Mouse (Mus musculus): ENCODE measurements at regions not wholly inside any gene's neighbourhood (a gene's known extent, or its start where the extent isn't known, plus 50 kb on each side); places are given as distances from the start of the nearest gene placed in this dataset.

DNA sequence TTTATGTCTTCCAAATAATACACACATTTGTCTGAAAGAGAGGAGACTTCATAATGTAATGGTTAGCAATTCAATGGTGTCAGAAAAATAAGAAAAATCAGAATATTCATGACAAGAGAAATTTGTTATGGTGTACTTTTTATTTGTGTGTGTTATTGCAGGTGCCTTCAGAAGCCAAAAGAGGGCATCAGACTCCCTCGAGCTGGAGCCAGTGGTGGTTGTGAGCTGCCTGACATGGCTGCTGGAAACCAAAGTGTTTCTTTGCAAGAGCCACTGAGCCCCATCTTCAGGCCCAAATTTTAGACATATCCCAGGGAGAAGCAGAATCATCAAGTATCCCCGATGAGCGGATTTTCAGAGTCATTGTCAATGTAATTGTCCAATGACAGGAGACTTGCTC lies 81.9 kb downstream of the Tm2d3 start:
- Histone ChIP-seq H3K9ac (ENCODE audit: control insufficient read depth, low read depth, low read length, poor library complexity, severe bottlenecking) (no peak overlapping the region), H3K27ac (ENCODE audit: control insufficient read depth, low read depth, low read length) (no peak overlapping the region), H3K4me3 (ENCODE audit: control insufficient read depth in 1 of 2, insufficient read depth in 1 of 2, low read depth in 2 of 2, low read length in 2 of 2) (no peak overlapping the region), H3K36me3 (ENCODE audit: control insufficient read depth in 1 of 2, insufficient read depth in 2 of 2, low read length in 2 of 2) (no peaks in the 10 kb centered on the region), H3K4me1 (ENCODE audit: control insufficient read depth in 1 of 2, insufficient read depth in 2 of 2, low read length in 2 of 2) (no peaks in the 10 kb centered on the region), H3K27me3 (ENCODE audit: control insufficient read depth in 1 of 2, insufficient read depth in 2 of 2, low read length in 2 of 2) (peaks cover 0 to 2% of the 10 kb centered on the region in 2 experiments; a peak in 3 of 4 replicates), H3K79me2 (ENCODE audit: control insufficient read depth, insufficient read depth, low read length, poor library complexity) (no peaks in the 10 kb centered on the region), H3K9me3 (replicated peaks; ENCODE audit: insufficient read depth, low read length) (no peaks in the 10 kb centered on the region)
- peak; percentile 60 for DNase-seq (ENCODE audit: low read depth, low spot score)
- TF ChIP-seq ZC3H11A (IDR thresholded peaks at IDR 0.05; ENCODE audit: low read depth, low read length) (peak; percentile 73), GATA1 (IDR thresholded peaks at IDR 0.05; ENCODE audit: low read depth, low read length) (no peak), CHD1 (IDR thresholded peaks at IDR 0.05; ENCODE audit: low read depth, low read length) (no peak), BHLHE40 (IDR thresholded peaks at IDR 0.05; ENCODE audit: borderline replicate concordance, low read depth, low read length) (no peak), RAD21 (IDR thresholded peaks at IDR 0.05; ENCODE audit: low read depth, low read length) (peak; percentile 89), SMC3 (IDR thresholded peaks at IDR 0.05; ENCODE audit: low read depth, low read length) (peak; percentile 78), CTCF (IDR thresholded peaks at IDR 0.05 in 2 of 3, conservative IDR thresholded peaks at IDR 0.05 in 1 of 3; ENCODE audit: control insufficient read depth in 1 of 3, insufficient read depth in 1 of 3, low read depth in 2 of 3, low read length in 3 of 3, poor library complexity in 1 of 3, severe bottlenecking in 1 of 3) (peak; percentile 61 to 77 (median 69))

DNA sequence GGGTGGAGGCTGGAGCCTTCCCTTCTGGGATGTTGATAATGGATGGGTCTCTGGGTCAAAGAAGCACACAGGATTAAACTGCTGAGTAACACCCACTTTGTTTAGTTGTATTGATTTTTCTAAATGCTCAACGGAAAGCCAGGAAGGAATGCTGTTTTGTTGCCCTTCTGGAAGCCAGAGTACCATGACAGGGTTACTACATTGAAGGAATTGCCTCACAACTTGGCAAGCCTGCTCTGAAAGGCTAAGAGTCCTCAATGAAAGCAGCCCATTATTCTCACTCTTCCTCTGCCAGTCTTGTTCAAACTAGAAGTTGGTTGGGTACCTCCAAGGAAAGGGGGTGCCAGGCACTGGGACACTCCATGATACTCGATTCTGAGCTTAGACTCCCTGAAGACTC lies 83.0 kb downstream of the Tm2d3 start:
- Histone ChIP-seq H3K36me3 (ENCODE audit: control insufficient read depth in 1 of 2, insufficient read depth in 2 of 2, low read length in 2 of 2) (no peaks in the 10 kb centered on the region), H3K4me3 (ENCODE audit: control insufficient read depth in 1 of 2, insufficient read depth in 1 of 2, low read depth in 2 of 2, low read length in 2 of 2) (no peak overlapping the region), H3K9me3 (replicated peaks; ENCODE audit: insufficient read depth, low read length) (no peaks in the 10 kb centered on the region), H3K79me2 (ENCODE audit: control insufficient read depth, insufficient read depth, low read length, poor library complexity) (no peaks in the 10 kb centered on the region), H3K4me1 (ENCODE audit: control insufficient read depth in 1 of 2, insufficient read depth in 2 of 2, low read length in 2 of 2) (no peaks in the 10 kb centered on the region), H3K27me3 (ENCODE audit: control insufficient read depth in 1 of 2, insufficient read depth in 2 of 2, low read length in 2 of 2) (peaks cover 0 to 2% of the 10 kb centered on the region in 2 experiments; a peak in 3 of 4 replicates), H3K9ac (ENCODE audit: control insufficient read depth, low read depth, low read length, poor library complexity, severe bottlenecking) (no peak overlapping the region), H3K27ac (ENCODE audit: control insufficient read depth, low read depth, low read length) (no peak overlapping the region)
- no peak for DNase-seq (ENCODE audit: low read depth, low spot score)
- TF ChIP-seq JUND (IDR thresholded peaks at IDR 0.05; ENCODE audit: low read depth, low read length): no peak
- no peak for TF ChIP-seq ZKSCAN1 (IDR thresholded peaks at IDR 0.05; ENCODE audit: low read depth, low read length)
- no peak for TF ChIP-seq POLR2AphosphoS5 (IDR thresholded peaks at IDR 0.05; ENCODE audit: borderline replicate concordance, low read depth, low read length)
- TF ChIP-seq HCFC1 (IDR thresholded peaks at IDR 0.05; ENCODE audit: low read depth, low read length): no peak
- no peak for TF ChIP-seq MEF2A (IDR thresholded peaks at IDR 0.05; ENCODE audit: extremely low read depth, insufficient replicate concordance, low read depth, low read length, poor library complexity, severe bottlenecking)
- TF ChIP-seq CTCF (IDR thresholded peaks at IDR 0.05 in 2 of 3, conservative IDR thresholded peaks at IDR 0.05 in 1 of 3; ENCODE audit: control insufficient read depth in 1 of 3, insufficient read depth in 1 of 3, low read depth in 2 of 3, low read length in 3 of 3, poor library complexity in 1 of 3, severe bottlenecking in 1 of 3): no peak
- TF ChIP-seq ETS1 (IDR thresholded peaks at IDR 0.05; ENCODE audit: low read depth, low read length): no peak
- no peak for TF ChIP-seq ELF1 (IDR thresholded peaks at IDR 0.05; ENCODE audit: low read depth, low read length)
- no peak for TF ChIP-seq NRF1 (IDR thresholded peaks at IDR 0.05; ENCODE audit: insufficient read depth, low read depth, low read length, poor library complexity, severe bottlenecking)
- no peak for TF ChIP-seq USF1 (IDR thresholded peaks at IDR 0.05; ENCODE audit: low read depth, low read length)
